Mouse (Mus musculus): Measurements from ENCODE around the gene Grin2d. TPM values are rescaled to one million over a fixed set of nuclear protein-coding genes. Genes with fewer than 3 reads are reported as not detected.
"Not testable (repeated sequence)": the region's sequence is repeated elsewhere in the genome, so short reads cannot be mapped to it uniquely, and the experiment has no call there.

The Grin2d gene
- polyA plus RNA-seq, 1 experiment from 2014 or later = 0.11 TPM

DNA sequence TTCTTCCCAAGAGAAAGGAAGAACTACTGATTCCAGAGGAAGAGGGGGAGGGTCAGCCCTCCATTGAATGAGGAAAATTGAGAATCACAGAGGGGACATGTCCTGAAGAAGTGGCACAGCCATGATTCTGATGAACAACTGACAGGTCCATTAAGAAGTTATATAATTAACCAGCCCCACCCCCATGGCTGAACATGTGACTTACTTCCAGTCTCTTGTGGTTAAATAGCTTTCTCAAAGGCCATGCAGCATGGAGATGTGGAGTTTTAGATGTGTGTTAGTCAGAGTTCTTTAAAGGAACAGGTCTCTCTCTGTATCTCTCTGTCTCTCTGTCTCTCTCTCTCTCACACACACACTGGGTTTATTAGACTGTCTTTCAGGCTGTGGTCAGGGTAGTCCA, 30.2 kb upstream of the Grin2d start:
- Histone ChIP-seq H3K9ac (ENCODE audit: low read depth, low read length) (no peak overlapping the region), H3K4me3 (ENCODE audit: low read depth, low read length) (no peak overlapping the region), H3K4me2 (no peak overlapping the region), H3K27ac (ENCODE audit: low read depth, low read length) (no peak overlapping the region), H3K36me3 (ENCODE audit: control insufficient read depth, insufficient read depth, low read length) (peaks cover 16% of the 10 kb centered on the region), H3K27me3 (ENCODE audit: control insufficient read depth, insufficient read depth, low read length) (no peaks in the 10 kb centered on the region), H3K9me3 (replicated peaks; ENCODE audit: control insufficient read depth, low read length) (no peaks in the 10 kb centered on the region), H3K4me1 (ENCODE audit: control insufficient read depth, insufficient read depth, low read length) (no peaks in the 10 kb centered on the region)
- no peak for ATAC-seq (replicated peaks; ENCODE audit: insufficient number of reproducible peaks, low FRiP score, low TSS enrichment)

DNA sequence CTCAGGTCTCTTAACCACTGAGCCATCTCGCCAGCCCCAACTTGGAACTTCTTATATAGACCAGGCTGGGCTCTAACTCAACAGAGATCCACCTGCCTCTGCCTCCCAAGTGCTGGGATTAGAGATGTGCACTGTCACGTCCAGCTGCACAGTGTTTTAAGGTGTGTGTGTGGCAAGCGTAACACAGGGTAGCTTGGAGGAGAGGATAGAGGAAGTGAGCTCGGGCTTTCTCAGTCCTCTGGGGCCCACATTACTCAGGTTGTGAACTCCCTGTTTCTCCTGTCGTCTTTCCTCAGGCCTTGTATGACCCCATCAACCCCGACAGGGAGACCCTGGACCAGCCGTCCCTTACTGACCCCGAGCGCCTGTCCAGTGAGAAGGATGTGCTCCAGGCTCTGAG, 28.4 kb upstream of the Grin2d start:
- no peak overlapping the region for H3K9ac ChIP-seq (ENCODE audit: low read depth, low read length)
- H3K27me3 ChIP-seq (ENCODE audit: control insufficient read depth, insufficient read depth, low read length) = no peaks in the 10 kb centered on the region
- 84% methylated on average over 9 of the region's 9 CpGs for WGBS (ENCODE audit: insufficient replicate concordance)
- H3K4me3 ChIP-seq (ENCODE audit: low read depth, low read length) = no peak overlapping the region
- H3K9me3 ChIP-seq (replicated peaks; ENCODE audit: control insufficient read depth, low read length) = no peaks in the 10 kb centered on the region
- no peak overlapping the region for H3K4me2 ChIP-seq
- peaks cover 16% of the 10 kb centered on the region for H3K36me3 ChIP-seq (ENCODE audit: control insufficient read depth, insufficient read depth, low read length)
- no peak overlapping the region for H3K27ac ChIP-seq (ENCODE audit: low read depth, low read length)
- no peak for ATAC-seq (replicated peaks; ENCODE audit: insufficient number of reproducible peaks, low FRiP score, low TSS enrichment)
- no peaks in the 10 kb centered on the region for H3K4me1 ChIP-seq (ENCODE audit: control insufficient read depth, insufficient read depth, low read length)

DNA sequence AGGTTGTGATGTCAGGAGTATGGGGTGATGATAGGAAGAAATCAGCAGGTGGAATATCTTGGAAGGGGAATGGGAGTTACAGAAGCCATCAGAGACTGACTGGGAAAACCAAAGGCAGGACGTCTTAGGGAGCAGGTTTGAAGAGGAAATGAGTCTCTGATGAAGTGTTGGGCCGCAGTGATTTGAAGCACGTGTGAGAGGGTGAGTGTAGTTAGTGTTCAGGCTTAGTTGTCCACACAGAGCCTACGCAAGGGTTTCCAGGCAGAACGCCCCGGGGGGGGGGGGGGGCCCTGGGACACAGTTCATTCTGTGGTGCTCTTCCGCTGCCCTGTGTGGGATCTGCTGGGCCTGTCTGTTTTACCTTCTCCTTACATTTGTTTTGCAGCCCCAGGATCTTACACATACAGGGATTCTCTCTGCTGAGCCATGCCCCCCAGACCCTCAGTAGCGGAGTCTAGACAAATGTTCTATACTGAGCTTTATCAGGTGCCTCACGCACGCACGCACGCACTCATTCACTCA, 24.4 kb upstream of the Grin2d start:
- 69% methylated on average over 12 of the region's 12 CpGs for WGBS (ENCODE audit: insufficient replicate concordance)

DNA sequence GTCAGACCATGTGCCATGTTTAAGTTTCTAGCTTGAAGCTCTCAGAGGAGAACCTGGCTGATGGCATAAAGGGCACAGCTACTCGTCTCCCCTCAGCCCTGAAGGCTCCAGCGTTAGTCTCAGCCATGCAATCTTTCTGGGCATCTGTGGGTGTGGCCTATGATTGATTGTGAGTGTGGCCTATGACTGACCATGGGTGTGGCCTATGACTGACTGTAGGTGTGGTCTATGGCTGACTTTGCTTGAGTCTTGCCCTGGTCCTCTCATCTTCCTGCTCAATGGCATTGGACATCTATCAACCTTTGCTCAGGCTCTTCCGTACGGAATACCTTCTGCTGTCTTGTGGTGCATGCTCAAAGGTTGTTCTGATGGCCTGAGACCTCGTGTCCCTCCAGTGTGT, 23.4 kb upstream of the Grin2d start:
- Histone ChIP-seq H3K9ac (ENCODE audit: low read depth, low read length) (no peak overlapping the region), H3K27me3 (ENCODE audit: control insufficient read depth, insufficient read depth, low read length) (no peaks in the 10 kb centered on the region), H3K27ac (ENCODE audit: low read depth, low read length) (no peak overlapping the region), H3K4me3 (ENCODE audit: low read depth, low read length) (no peak overlapping the region), H3K36me3 (ENCODE audit: control insufficient read depth, insufficient read depth, low read length) (no peaks in the 10 kb centered on the region), H3K9me3 (replicated peaks; ENCODE audit: control insufficient read depth, low read length) (no peaks in the 10 kb centered on the region), H3K4me1 (ENCODE audit: control insufficient read depth, insufficient read depth, low read length) (no peaks in the 10 kb centered on the region; the same call in 1 of the 2 replicates), H3K4me2 (no peak overlapping the region)
- 52% methylated on average over 5 of the region's 5 CpGs for WGBS (ENCODE audit: insufficient replicate concordance)
- no peak for ATAC-seq (replicated peaks; ENCODE audit: insufficient number of reproducible peaks, low FRiP score, low TSS enrichment)

More for the DNA sequence above, 24.4 kb upstream of the Grin2d start:
- Histone ChIP-seq H3K4me3 (ENCODE audit: low read depth, low read length) (no peak overlapping the region), H3K9me3 (replicated peaks; ENCODE audit: control insufficient read depth, low read length) (no peaks in the 10 kb centered on the region), H3K27ac (ENCODE audit: low read depth, low read length) (no peak overlapping the region), H3K4me2 (no peak overlapping the region), H3K27me3 (ENCODE audit: control insufficient read depth, insufficient read depth, low read length) (no peaks in the 10 kb centered on the region), H3K4me1 (ENCODE audit: control insufficient read depth, insufficient read depth, low read length) (no peaks in the 10 kb centered on the region; the same call in 1 of the 2 replicates), H3K36me3 (ENCODE audit: control insufficient read depth, insufficient read depth, low read length) (peaks cover 5% of the 10 kb centered on the region; the same call in 1 of the 2 replicates), H3K9ac (ENCODE audit: low read depth, low read length) (no peak overlapping the region)
- no peak for ATAC-seq (replicated peaks; ENCODE audit: insufficient number of reproducible peaks, low FRiP score, low TSS enrichment)

DNA sequence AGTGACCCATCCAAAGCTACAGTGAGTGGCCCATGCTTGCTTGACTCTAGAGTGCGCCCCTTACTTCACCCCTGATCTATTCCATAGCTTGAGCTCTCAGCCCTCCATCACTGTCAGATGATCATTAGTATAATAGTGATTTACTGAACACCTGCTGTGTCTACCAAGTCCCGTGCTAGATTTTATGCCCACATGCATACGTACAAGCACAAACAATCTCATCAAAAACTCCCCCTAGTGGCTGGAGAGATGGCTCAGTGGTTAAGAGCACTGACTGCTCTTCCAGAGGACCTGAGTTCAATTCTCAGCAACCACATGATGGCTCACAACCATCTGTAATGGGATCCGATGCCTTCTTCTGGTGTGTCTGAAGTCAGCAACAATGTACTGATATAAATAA, 19.9 kb upstream of the Grin2d start:
- WGBS (ENCODE audit: insufficient replicate concordance) = 68% methylated on average over 4 of the region's 4 CpGs
- H3K36me3 ChIP-seq (ENCODE audit: control insufficient read depth, insufficient read depth, low read length); H3K9me3 ChIP-seq (replicated peaks; ENCODE audit: control insufficient read depth, low read length); H3K27ac ChIP-seq (ENCODE audit: low read depth, low read length); ATAC-seq (replicated peaks; ENCODE audit: insufficient number of reproducible peaks, low FRiP score, low TSS enrichment); H3K9ac ChIP-seq (ENCODE audit: low read depth, low read length); H3K27me3 ChIP-seq (ENCODE audit: control insufficient read depth, insufficient read depth, low read length); H3K4me1 ChIP-seq (ENCODE audit: control insufficient read depth, insufficient read depth, low read length); H3K4me3 ChIP-seq (ENCODE audit: low read depth, low read length): not testable (repeated sequence)
- H3K4me2 ChIP-seq = peak overlapping the region; percentile 95

DNA sequence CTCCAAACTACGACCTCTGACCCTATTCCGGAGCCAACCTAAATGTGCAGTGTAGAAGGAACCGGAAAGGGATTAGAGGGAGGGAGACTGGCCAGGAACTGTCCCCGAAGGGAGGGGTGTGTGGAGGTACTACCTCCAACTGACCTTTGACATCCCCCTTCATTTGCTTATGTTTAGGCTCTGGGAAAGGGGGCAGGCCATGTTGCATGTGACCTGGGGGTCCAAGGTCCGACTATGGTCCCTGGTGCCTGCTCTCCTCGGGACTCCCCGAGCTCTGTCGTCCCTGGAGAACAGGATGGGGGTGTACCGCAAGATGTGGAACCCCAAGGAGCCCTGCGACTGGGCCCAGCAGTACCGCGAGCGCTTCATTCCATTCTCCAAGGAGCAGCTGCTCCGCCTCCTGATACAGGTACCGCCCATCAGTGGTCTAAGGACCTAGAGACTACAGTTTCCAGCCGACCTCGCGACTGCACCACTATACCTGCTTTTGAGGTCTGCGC, 19.1 kb upstream of the Grin2d start:
- H3K4me3 ChIP-seq (ENCODE audit: low read depth, low read length) = peak overlapping the region; percentile 62
- H3K27ac ChIP-seq (ENCODE audit: low read depth, low read length) = peak overlapping the region; percentile 66
- WGBS (ENCODE audit: insufficient replicate concordance) = 1% methylated on average over 19 of the region's 19 CpGs
- peak; percentile 32; the same call in 1 of the 2 replicates for ATAC-seq (replicated peaks; ENCODE audit: insufficient number of reproducible peaks, low FRiP score, low TSS enrichment)
- H3K4me1 ChIP-seq (ENCODE audit: control insufficient read depth, insufficient read depth, low read length) = no peaks in the 10 kb centered on the region; the same call in 1 of the 2 replicates
- peak overlapping the region; percentile 85 for H3K9ac ChIP-seq (ENCODE audit: low read depth, low read length)
- no peaks in the 10 kb centered on the region for H3K27me3 ChIP-seq (ENCODE audit: control insufficient read depth, insufficient read depth, low read length)
- H3K9me3 ChIP-seq (replicated peaks; ENCODE audit: control insufficient read depth, low read length) = no peaks in the 10 kb centered on the region
- H3K4me2 ChIP-seq = peak overlapping the region; percentile 95
- no peaks in the 10 kb centered on the region for H3K36me3 ChIP-seq (ENCODE audit: control insufficient read depth, insufficient read depth, low read length)

DNA sequence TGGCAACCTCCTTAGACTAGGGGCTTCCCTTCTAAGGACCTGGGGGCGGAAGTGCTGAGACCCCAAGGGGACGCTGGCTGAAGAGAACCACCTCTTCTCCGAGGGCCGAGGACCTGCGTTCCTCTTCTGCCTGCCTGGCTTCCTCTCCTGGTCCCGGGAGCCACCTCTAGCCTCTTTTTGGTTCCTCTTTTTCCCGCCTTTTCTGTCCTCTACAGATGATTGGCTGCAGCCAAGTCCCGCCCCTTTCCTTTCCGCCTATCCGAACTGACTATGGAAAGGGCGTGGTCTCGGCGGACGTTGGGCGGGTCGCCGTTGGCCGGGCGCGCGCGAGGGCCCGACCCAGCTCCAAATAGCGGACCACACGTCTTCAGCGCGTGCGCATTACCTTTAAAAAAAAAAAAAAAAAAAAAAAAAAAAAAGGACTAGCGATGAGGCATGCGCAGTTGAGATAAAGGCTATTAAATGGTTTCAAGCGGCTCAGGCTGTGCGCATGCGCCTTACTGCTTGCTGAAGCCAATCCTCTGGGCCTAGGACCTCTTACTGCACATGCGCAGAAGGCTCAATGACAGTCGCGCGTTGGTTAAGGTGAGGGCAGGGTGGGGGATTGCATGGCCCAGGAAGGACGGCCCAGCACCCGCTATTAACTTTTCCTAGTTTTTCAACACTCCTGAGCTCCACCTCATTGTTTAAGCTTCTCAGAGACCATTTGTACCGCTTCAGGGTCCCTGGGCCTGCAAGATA, 18.5 kb upstream of the Grin2d start, which contains the start of the genes Syngr4 and Tmem143:
Gene Syngr4, minus strand, starts transcription at position 198 of the 741 bp plus-strand sequence.
Gene Tmem143, plus strand, starts transcription at position 425 of the 741 bp plus-strand sequence.
- peak; percentile 86 for ATAC-seq (replicated peaks; ENCODE audit: insufficient number of reproducible peaks, low FRiP score, low TSS enrichment)
- Histone ChIP-seq H3K4me1 (ENCODE audit: control insufficient read depth, insufficient read depth, low read length) (no peaks in the 10 kb centered on the region; the same call in 1 of the 2 replicates), H3K27me3 (ENCODE audit: control insufficient read depth, insufficient read depth, low read length) (no peaks in the 10 kb centered on the region), H3K36me3 (ENCODE audit: control insufficient read depth, insufficient read depth, low read length) (no peaks in the 10 kb centered on the region), H3K4me2 (peak within 1 kb of the TSS; percentile 95), H3K9ac (ENCODE audit: low read depth, low read length) (peak within 1 kb of the TSS; percentile 85), H3K27ac (ENCODE audit: low read depth, low read length) (peak within 1 kb of the TSS; percentile 66), H3K4me3 (ENCODE audit: low read depth, low read length) (peak within 1 kb of the TSS; percentile 62), H3K9me3 (replicated peaks; ENCODE audit: control insufficient read depth, low read length) (no peaks in the 10 kb centered on the region)
- WGBS (ENCODE audit: insufficient replicate concordance) = 1% methylated on average over 40 of the region's 40 CpGs

DNA sequence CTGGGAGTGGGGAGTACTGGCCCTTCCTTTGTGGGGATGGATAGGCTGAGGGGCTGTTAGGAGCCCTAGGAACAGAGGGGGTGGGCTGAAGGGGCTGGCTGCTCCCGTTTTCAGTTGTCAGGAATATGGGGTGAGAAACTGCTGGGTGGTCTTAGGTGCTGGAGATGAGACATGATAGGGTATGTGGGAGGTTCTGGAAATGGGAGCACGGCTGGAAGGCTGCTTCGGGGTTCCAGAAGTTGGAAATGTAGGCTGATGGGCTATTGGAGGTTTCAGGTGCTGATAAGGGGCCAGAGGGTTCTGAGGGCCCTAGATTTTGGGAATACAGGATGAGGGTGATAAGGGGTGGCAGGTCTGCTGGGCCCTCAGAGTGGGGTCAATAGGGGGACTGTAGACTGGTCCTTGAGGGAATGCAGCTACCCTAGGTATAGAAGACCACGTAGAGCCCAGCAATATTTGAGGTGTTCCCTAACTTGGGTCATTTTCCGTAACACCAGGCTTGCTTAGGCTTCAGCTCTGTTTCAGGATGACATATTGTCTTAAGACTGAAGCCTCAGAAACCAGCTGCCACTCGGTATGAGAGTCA, 17.8 kb upstream of the Grin2d start:
- 75% methylated on average over 6 of the region's 6 CpGs for WGBS (ENCODE audit: insufficient replicate concordance)
- H3K4me3 ChIP-seq (ENCODE audit: low read depth, low read length) = peak overlapping the region; percentile 62; the same call in 1 of the 2 replicates
- H3K4me1 ChIP-seq (ENCODE audit: control insufficient read depth, insufficient read depth, low read length) = no peaks in the 10 kb centered on the region; the same call in 1 of the 2 replicates
- H3K9ac ChIP-seq (ENCODE audit: low read depth, low read length) = 0 out of 2 replicates have a peak overlapping the region, but pooled peaks have one; percentile 18
- no peaks in the 10 kb centered on the region for H3K36me3 ChIP-seq (ENCODE audit: control insufficient read depth, insufficient read depth, low read length)
- no peak overlapping the region for H3K27ac ChIP-seq (ENCODE audit: low read depth, low read length)
- peak overlapping the region; percentile 95 for H3K4me2 ChIP-seq
- H3K9me3 ChIP-seq (replicated peaks; ENCODE audit: control insufficient read depth, low read length) = no peaks in the 10 kb centered on the region
- H3K27me3 ChIP-seq (ENCODE audit: control insufficient read depth, insufficient read depth, low read length) = no peaks in the 10 kb centered on the region
- ATAC-seq (replicated peaks; ENCODE audit: insufficient number of reproducible peaks, low FRiP score, low TSS enrichment) = no peak
